Mouse (Mus musculus) CD4-positive, CD25-positive, alpha-beta regulatory T cell, adult 4 months (primary cell): Measurements from ENCODE around the gene Trappc5. TPM values are rescaled to one million over a fixed set of nuclear protein-coding genes. Genes with fewer than 3 reads are reported as not detected.

Experiments
- ATAC-seq: one replicate; pipeline ENCODE4 v1.8.0; 2017
- polyA plus RNA-seq, 2 experiments: library from polyadenylated mRNA; unstranded; fragments of 100-300 nt; shearing (Covaris generic); gene quantifications; one replicate each; pipeline ENCODE4 v1.2.1; 2017

The Trappc5 gene
- 10 to 100 TPM; 20.3 to 32.6 TPM for polyA plus RNA-seq

DNA sequence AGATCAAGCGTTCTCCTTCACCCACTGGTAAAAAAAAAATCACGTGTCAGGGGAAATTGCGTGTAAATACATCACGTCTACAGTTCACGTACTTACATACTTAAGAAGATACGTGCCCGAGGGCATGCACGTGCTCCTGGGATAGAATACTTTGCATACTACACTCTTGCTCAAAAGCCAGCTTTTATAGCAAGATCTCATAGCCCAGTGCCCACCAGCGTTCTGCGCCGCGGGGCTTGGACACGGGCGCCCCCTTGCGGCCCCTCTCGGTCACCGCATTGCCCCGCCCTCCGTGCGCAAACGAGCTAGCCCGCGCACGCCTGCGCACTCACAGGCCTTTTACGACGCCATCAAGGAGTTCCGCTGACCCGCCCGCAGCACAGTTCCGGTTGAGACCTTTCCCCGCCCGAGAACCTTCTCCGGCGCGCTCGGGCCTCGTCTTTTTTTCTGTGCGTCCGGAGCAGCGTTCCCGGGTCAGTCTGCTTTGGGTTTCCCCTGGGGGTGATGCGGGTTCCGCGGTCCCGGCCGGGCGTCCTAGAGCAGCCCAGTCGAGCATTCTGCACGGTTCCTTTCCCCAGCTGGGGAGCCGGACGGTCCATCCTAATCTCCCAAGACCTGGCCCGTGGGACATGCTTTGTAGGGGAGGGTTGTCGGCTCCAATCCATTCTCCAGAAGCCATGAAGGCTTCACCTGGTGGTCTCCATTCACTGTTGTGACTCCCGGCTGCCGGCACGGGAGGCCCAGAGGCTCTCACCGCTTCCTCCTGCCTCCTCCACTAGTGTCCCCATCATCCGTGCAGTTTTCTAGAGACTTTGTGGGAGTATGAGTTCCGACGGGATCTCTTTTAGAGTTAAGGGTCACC is at the start of gene Trappc5:
TSS of gene Trappc5 (plus strand) at position 169 of the 862 bp plus-strand sequence.
- ATAC-seq, result peak; percentile 82

DNA sequence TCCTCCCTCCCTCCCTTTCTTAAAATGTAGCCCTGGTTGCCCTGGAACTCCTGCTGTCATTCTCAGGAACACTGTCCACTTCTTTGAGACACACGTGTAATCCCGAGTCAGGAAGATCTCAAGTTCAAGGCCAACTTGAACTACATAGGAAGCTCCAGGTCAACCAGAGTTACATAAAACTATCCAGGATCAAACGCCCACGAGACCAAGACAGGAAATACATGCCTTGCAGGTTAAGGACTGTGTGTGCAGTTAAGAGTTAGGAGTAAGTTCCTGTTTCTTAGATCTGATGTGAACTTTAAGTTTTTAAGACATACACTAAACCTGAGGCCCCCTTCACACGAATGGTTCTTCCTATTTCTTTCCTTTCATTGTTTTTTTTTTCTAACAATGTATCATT is 49.1 kb upstream of the Trappc5 start:
- ATAC-seq, result no peak

DNA sequence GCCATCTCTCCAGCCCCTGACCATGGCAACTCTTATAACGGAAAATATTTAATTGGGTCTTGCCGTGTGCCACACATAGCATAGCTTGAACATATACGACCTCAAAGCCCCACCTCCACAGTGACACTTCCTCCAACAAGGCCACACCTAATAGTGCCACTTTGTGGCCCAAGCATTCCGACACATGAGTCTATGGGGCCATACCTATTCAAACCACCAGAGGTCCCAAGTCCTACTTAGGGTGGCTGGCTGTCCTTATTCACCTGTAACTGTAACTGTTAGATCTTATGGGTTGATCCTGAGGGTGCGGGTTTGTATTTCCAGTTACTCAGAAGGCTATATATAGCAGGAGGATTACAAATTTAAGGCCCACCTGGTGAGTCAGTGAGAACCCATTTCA is 48.1 kb upstream of the Trappc5 start:
- ATAC-seq, result peak; percentile 24

DNA sequence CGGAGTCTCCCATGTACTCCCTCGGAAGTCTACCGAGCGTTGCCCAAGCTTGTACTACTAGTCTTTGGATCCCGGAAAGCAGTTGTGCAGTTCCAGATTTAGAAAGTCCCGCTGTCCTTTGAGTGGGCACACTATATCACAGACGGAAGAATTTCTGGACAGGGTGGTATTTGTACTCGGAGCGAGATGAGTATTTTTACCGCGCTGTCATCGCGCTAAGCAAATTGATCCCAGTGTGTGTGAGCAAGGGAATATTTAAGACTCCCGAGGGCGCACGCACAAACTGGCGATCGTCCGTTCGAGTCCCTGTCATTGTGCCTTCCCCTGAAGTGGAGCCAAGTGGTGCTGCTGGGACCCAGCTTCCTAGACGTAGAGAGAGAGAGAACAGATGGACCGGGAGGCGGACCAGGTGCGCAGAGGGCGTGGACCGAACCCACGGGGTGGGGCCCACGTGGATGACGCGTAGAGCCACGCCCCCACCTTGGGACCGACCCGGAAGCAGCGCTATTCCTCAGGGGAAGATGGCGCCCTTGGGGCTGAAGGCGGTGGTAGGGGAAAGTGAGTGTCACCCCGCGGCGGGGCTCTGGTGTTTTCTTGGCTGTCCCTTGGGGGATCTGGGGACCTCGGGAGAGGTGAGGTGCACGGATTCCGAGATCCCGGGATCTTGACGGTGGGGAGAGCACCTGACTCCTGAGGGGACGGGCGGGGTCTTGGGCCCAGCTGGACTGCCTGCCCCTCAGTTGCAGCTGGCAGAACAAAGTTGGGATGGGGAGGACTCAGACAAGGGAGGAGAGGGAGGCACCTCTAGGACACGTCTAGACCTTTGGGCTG is 45.2 kb upstream of the Trappc5 start, which contains the start of gene Stxbp2:
TSS of gene Stxbp2 (plus strand) at position 309 of the 831 bp plus-strand sequence.
- ATAC-seq, result peak; percentile 98

DNA sequence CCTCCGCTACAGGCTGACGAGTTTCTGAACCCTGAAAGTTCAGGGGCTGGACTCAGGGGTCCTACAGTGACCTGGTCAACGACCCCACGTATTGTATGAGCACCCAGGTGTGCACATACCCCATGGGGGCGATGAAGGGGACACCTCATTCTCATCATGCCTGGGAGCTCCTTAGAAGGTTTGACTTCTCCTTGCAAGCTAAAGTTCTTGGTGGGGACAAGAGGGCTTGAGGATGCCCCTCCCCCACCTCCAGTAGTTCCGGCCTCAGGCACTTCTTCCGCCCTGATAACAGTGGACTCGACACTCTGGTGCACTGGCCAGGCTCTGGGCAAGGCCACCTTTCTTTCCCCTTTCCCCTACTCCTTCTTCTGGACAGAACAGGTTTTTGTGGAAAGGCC is 44.6 kb upstream of the Trappc5 start:
- ATAC-seq, result no peak

DNA sequence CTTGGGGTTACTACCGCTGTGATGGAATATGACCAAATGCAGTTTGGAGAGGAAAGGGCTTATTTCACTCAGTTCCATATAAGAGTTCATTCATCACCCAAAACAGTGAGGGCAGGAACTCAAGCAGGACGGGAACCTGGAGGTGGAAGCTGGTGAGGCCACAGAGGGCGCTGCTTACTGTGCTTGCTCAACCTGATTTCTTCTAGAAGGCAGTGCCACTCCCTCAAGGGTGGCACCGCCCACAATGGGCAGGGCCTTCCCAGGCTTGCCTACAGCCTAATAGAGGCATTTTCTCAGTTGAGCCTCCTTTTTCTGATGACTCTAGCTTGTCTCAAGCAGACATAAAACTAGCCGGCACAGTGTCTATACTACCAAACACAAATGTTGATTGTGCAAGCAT is 30.3 kb upstream of the Trappc5 start:
- ATAC-seq, result peak; percentile 79

DNA sequence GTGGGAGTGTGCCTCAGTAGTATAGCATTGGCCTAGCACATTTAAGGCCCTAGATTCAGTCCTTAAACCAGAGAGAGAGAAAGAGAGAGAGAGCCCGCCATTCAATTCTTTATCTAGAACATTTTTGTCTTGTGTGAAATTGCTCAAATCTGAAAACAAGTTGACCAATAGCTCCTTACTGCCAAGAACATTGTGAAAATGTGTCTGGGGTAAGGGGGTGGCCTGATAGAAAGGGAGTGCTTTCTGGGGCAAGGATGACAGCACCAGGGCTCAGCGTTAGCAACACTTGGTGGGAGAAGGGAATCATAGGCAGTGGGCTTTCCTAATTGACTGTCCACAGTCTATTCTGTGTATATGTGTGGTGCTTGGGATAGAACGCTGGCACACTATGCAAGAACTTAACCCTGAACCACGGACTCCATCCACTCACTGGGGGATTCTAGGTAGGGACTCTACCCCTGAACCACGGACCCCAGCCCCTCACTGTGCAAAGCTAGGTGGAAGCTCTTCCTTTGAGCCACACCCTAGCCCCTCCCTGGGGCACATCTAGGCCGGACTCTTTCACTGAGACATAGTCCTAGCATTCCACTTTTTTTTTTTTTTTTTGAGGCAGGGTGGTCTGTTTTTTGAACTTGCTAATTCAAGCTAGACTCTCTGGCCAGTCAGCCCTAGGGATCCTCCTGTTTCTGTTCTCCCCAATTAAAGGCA is 29.1 kb upstream of the Trappc5 start:
- no peak for ATAC-seq

DNA sequence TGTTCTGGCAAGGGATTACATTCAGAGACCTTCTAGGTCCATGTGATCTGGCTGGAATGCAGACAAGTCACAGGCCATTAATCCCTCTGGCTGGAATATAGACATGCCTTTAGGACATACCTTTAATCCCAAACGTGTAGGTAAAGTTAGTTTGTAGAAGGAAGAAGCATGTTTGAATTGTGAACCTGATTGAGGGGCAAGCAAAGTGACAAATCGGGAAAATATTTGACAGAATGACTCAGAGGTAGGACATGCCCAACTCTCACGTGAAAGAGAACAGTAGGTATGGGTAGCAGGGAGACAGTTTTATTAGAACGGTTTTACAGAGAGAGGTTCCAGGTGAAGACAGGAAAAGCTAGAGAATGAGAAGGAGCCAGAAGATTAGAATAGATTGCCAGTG is 28.5 kb upstream of the Trappc5 start:
- no peak for ATAC-seq

DNA sequence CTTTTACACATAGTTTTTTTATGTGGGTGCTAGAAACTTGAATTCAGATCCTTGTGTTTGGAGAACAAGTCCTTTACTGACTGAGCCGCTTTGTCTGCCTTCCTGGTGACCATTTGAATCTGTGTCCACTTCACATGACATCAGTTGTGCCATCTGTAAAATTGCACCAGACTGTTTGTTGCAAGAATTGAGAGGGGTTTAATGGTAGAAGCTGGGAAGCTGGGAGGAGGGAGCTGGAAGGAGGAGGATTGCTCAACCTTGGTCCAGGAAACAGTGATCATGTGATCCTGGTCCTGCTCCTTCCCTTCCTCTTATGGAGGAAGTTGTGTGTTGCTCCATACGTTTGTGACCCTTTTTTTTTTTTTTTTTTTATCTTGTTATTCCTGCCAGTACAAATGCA is 27.8 kb upstream of the Trappc5 start:
- ATAC-seq, result no peak

DNA sequence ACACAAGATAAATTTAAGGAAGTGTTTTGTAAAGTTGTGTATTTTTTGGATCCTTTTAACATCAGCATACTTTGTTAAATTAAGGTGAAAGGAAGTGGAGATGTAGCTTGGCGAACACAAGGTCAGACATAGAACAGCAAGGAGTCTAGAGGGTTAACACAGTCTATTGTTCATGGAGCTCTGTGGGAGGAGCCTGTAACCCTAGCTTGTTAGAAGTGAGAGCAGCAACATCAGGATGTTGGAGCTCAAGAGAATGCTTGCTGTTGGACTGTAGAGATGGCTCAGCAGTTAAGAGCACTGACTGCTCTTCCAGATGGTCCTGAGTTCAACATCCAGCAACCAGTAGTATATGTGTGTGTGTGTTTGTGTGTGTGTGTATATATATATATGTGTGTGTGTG is 27.1 kb upstream of the Trappc5 start:
- no peak for ATAC-seq

DNA sequence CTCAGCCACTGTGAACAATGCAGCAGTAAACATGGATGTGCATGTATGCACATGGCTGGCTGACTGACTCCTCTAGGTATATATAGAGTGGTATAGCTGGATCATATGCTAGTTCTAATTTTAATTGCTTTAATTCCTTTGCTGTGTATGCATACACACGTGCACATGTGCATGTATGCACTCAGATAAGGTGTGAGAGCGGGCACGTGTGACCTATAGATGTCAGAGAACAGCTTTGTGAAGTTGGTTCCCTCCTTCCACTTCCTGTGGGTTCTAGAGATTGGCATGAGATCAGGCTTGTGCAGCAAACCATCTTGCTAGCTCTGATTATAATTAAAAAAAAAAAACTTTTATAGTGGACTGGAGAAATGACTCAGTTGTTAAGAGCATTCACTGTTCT is 23.3 kb upstream of the Trappc5 start:
- ATAC-seq, result no peak

DNA sequence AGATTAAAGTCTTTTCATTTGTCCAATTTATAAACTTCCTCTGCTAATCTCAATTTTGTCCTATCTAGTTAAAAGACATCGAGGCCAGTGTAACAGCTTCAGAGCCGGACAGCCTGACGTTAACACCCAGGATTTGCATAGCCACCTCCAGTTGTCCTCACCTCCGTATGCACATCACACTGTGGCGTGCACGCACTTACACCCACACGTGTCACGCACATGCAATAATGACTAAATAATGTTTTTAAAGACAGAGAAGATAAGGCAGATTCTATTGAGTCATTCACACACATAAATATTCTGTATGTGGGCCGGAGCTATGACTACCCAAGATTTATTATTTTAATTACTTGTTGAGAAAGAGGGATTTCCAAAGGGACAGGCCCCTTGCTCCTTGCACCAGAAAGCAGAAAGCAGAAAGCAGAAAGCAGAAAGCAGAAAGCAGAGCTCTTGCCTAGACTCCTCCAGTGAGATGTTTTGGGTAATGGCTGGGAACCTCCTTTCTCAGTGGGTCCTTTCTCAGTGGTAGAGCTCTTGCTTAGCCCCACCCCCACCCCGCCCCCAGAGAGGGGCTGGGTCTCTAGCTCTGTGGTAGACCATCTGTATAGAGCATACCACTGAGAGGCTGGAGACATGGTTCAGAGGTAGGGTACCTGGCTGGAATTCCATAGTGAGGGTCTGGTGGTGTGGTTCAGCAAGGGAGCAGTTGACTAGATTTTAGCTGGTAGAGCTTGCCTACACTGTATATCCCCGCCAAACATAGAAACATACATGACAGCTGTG is 21.2 kb upstream of the Trappc5 start:
- no peak for ATAC-seq

DNA sequence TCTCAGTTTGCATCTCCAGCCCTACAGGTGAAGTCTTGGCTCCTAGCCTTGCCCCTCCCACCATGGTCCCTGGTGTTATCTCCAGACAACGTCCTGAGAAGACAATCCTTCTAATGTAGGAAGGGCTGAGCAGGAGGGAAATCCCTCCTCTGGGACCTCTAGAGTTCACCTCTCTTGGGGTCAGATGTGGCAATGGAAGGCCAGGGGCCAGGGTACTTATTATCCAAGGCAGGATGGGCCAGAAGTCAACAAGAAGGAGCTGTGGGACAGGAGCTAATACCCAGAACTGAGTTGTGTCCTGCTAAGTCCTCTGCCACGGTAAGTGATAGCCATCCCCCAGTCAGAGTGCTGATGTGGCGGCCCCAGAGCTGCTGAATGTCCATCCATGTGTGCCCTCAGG is 20.6 kb upstream of the Trappc5 start, which contains the start of gene Retn:
TSS of gene Retn (plus strand) at position 245 of the 400 bp plus-strand sequence.
- no peak for ATAC-seq

DNA sequence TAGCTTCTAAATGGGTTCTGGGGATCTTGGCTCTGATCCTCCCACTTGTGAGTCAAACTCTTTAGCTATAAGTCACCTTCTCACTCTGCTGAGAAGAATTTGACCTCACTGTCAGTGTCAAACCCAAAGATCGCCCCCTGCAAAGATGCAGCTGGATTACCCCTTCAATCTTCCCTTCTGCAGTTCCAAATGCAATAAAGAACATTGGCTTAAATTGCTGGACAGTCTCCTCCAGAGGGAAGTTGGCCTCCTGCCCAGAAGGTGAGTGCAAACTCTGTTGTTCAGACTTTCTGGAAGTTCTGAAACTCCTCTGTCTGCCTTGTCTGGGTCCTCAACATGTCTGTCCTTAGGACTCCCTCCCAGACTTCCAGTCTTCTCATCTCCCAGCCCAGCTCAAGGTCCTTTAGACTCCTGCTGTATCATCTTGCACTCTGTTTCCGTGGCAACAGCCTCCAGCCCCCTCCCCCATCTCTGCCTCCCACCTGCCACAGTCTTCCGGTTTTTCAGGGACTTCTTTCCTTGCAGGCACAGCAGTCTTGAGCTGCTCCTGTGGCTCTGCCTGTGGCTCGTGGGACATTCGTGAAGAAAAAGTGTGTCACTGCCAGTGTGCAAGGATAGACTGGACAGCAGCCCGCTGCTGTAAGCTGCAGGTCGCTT is 19.2 kb upstream of the Trappc5 start:
- ATAC-seq, result no peak

DNA sequence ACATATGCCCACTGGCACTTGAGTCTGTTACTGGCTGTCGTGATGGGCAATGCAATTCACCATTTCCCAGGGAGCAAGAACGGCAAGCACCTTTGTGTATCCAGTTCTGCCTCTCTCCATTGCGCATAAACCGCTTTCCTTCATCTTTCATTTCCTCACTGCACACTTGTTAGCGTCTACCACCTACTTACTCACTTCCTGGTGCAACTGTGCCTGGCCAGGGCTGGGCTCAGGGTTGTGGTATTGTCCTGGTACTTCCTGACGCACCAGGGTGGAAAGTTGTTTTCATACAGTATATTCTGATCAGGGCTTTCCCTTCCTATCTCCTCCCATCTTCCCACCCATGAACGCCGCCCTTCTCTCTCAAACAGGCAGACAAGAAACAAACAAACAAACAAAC is 15.2 kb upstream of the Trappc5 start:
- ATAC-seq, result no peak

DNA sequence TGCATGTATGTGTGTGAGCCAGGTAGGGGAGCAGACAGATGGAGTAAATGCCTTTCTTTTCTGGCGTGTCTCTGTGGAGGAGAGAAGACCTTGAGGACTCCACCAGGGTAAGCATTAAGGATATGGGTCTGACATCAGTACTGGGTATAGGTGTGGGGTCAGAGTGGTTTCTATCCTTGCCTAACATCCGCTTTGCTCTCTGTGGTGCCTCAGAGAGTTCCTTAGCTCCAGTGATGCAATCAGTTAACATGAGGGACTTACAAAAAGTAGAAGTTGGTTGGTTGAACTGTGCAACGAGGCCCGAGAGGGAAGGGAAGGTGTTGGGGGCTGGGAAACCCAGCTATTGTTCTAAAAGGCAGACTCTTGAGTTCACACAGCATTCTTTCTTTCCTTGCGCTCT is 11.7 kb upstream of the Trappc5 start:
- ATAC-seq, result no peak

DNA sequence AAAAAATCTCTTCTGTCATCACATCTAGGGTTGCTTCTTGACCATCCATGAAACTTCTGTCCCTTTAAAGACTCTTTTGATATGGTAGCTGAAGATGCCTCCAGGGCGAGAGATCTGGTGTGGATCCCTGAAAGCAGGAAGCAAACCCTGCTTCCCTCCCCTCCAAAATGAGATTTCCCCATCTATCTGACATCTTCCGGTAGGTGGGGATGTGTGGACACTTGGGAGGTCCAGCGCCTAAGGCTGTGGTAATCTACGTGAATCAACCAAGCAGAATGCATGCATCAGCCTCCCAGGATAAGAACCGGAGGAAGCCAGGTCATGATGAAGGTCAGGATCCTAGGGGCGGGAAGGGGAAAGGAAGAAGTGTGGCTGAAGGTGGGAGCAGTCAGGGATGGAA is 10.6 kb upstream of the Trappc5 start, which contains the start of gene Mcemp1:
TSS of gene Mcemp1 (plus strand) at position 248 of the 400 bp plus-strand sequence.
- ATAC-seq, result no peak

DNA sequence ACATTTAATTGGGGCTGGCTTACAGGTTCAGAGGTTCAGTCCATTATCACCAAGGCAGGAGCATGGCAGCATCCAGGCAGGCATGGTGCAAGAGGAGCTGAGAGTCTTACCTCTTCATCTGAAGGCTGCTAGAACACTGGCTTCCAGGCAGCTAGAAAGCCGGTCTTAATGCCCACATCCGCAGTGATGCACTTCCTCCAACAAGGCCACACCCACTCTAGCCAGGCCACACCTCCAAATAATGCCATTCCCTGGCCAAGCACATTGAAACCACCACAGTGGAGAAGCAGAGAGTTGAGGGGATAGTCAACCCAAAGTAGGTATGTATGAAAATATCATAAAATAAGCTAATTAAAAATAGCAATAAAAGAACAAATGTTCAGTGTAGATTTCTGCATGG is 5.7 kb upstream of the Trappc5 start:
- peak; percentile 41 for ATAC-seq

DNA sequence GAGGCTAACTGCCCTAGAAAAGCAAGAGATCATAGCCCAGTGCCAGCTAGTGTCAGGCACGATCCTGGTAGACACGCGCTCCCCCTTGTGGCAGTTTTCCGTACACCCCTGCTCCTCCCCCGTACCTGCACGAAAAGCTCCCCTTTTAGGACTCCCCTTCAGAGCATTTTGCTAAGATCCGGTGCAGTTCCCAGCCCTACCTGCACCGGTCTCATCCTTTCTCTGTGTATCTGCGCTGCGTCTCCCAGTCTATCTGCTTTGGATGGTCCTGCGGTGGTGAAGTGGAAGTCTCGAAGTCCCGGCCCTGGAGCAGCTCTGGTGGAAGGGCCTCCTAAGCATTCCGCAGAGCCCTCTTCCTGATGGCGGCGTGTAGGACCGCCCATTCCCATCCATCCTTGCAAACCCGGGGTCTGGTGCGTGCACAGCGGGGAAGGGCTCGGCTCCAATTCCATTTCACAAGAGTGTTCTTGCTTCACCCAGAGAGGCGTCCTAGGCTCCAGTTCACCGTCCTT is 4.1 kb upstream of the Trappc5 start, which contains the start of gene Fcor:
TSS of gene Fcor (minus strand) at position 383 of the 512 bp plus-strand sequence.
- peak; percentile 67 for ATAC-seq

DNA sequence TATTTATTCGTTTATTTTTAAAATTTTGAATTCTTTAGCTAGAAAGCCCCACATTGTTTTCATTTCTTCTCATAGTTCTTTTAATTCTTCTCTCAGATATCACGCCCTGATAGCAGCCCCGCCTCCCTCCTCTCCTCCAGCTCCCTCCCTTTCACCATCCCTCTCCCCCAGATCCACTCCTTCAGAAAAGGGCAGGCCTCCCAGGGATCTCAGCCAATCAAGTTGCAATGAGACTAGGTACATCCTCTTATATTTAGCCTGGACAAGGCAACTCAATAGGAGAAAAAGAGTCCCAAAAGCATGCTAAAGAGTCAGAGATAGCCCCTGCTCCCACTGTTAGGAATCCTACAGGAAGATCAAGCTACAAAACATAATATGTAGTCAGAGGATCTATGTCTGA is 1.4 kb upstream of the Trappc5 start:
- no peak for ATAC-seq

DNA sequence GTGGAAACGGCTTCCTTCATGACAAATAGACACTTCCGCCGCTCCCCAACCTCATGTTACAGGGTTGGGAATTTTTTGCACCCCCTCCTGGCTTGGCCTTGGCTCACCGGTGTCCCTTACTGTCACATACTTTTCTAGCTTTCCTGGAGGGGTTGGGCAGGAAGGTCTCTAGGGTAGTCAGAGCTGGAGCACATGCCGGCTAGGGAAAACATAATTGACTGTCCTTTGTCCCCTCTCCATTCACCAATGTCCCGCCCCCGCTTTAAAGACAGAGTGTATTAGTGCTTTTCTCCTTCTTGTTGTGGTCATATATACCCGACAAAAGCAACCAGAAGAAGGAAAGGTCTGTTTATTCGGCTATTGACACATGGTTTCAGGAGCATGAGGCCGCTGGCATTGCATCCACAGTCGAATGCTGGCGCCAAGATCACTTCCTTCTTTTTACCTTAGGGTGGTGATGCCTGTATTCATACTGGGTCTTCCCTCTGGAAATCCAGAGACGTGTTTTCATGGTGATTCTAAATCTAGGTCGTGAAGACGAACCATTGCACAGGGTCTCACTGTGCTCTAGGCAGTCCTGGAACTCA is 987 bp downstream of the Trappc5 start:
- ATAC-seq, result no peak
